Mouse (Mus musculus): Measurements from ENCODE around the gene Prkce.

GRCm38 (mm10) chr17:86194921-86195320 is 27.3 kb downstream of the Prkce start:
- no peak for TF ChIP-seq POLR2A (IDR thresholded peaks at IDR 0.05; ENCODE audit: borderline replicate concordance, extremely low read depth, insufficient read depth, insufficient read length, poor library complexity, severe bottlenecking)
- TF ChIP-seq CTCF (IDR thresholded peaks at IDR 0.05; ENCODE audit: borderline replicate concordance, extremely low read depth, insufficient read depth, insufficient read length): no peak

Data from brain, embryonic 14.5 days (tissue).